Mouse (Mus musculus): ENCODE results near the gene Gm2001.
A peak's percentile ranks its signal among the peaks of the same experiment; 100 is the strongest.
"Not testable (repeated sequence)": the region's sequence is repeated elsewhere in the genome, so short reads cannot be mapped to it uniquely, and the experiment has no call there.

Gm2001 gene

GRCm38 (mm10) chr12:87842239-87842638 lies at the start of gene Gm2001:
Gene Gm2001 (minus strand): TSS chr12:87842339.
- DNase-seq (ENCODE audit: extremely low read depth, insufficient read length, low spot score) = not testable (repeated sequence)

DNA sequence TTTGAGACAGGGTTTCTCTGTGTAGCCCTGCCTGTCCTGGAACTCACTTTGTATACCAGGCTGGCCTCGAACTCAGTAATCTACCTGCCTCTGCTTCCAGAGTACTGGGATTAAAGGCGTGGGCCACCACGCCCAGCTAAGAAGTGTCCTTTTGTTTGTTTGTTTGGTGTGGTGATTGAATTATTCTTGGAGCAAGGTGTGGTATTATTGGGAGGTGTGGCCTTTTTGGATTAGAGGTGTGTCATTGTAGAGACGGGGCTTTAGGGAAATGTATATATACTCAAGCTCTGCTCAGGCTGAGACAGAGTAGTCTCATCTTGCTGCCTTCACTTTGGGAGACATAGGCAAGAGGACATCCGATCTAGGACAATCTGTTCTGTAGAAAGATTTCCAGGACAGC lies 31.6 kb upstream of the Gm2001 start, which contains the start of gene Gm2016:
Gm2016 (plus strand) TSS at position 301 of the 400 bp plus-strand sequence.
- DNase-seq (ENCODE audit: extremely low read depth, insufficient read length, low spot score) = not testable (repeated sequence)

- not testable (repeated sequence) for DNase-seq (ENCODE audit: extremely low read depth, insufficient read length, low spot score)
Observed at GRCm38 (mm10) chr12:87864048-87864447, 21.9 kb upstream of the Gm2001 start.

DNA sequence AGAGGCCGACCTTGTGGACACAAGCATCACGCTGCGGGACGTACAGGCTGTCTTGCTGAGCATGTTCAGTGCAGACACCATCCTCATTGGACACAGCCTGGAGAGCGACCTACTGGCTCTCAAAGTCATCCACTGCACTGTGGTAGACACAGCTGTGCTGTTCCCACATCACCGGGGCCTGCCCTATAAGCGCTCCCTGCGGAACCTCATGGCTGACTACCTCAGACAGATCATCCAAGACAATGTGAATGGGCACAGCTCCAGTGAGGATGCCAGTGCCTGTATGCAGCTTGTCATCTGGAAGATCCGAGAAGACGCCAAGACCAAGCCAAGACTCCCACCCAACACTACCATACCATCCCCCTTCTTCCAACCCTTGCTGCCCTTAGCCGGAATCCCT lies 21.5 kb upstream of the Gm2001 start:
- DNase-seq (ENCODE audit: extremely low read depth, insufficient read length, low spot score) = not testable (repeated sequence)

GRCm38 (mm10) chr12:87861740-87862692 lies 19.9 kb upstream of the Gm2001 start:
- DNase-seq (ENCODE audit: extremely low read depth, insufficient read length, low spot score) = peak; percentile 8

DNA sequence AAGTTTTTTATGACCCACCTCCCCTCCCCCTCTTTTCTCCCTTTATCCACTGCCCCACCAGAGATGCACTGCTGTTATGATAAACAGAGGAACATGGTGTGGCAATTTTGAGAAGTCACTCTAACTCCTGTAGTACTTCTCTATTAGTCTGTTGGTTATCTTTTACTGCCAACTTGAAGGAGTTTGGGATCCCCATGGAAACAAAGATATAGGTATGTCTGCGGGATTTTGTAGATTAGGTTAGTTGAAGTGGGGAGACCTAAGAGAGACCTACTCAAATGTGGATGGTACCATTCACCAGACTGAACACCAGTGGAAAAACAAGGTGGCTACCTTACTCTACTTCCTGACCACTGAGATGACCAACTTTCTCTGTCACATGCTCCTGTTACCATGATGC lies 13.9 kb upstream of the Gm2001 start:
- not testable (repeated sequence) for DNase-seq (ENCODE audit: extremely low read depth, insufficient read length, low spot score)

DNA sequence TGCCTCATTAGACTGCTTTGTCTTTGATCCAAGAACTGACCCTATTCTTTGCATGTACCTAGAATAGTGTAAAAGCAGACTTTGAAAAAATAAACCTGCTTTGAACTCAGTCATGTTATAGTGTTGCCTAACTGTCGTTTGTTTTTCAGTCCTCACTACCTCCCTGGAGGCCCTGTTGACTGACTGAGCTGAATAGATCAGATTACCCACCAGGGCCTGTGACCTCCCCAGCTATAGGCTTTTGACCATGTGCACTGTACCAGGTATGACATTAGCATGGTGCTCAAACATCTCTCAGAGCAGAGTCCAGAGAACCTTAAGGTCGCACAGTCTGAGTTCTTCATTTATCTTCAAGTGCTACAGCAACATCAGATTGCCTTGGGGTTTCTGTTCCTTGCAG lies 8.5 kb upstream of the Gm2001 start:
- not testable (repeated sequence) for DNase-seq (ENCODE audit: extremely low read depth, insufficient read length, low spot score)

- DNase-seq (ENCODE audit: extremely low read depth, insufficient read length, low spot score) = not testable (repeated sequence)
Observed at GRCm38 (mm10) chr12:87816277-87816676, 25.9 kb downstream of the Gm2001 start, which contains the start of gene BB287469. Gene BB287469 (plus strand): TSS chr12:87816577.

DNA sequence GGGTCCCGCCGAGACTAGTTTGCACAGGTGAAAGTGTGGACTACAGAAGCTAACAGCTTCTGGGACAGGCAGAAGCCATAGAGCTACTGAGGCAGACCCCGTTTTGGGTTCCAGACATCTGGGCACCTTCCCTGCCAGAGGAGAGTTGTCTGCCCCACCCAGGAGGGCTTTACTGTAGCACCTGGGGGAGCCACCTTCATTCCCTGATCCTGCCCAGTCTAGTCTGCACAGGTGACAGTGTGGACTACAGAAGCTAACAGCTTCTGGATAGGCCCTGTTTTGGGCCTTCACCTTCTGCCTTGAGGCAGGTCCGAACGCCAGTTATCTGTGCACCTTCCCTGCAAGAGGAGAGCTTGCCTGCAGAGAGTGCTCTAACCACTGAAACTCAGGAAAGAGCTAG lies 44.2 kb downstream of the Gm2001 start:
- not testable (repeated sequence) for DNase-seq (ENCODE audit: extremely low read depth, insufficient read length, low spot score)

GRCm38 (mm10) chr12:87795212-87795611 lies 46.9 kb downstream of the Gm2001 start, which contains the start of gene Gm21936:
Gene Gm21936 (plus strand): TSS chr12:87795512.
- not testable (repeated sequence) for DNase-seq (ENCODE audit: extremely low read depth, insufficient read length, low spot score)
